Mouse (Mus musculus): ENCODE results near the gene Prdm16. TPM values are rescaled to one million over a fixed set of nuclear protein-coding genes. Genes with fewer than 3 reads are reported as not detected.
A peak's percentile ranks its signal among the peaks of the same experiment; 100 is the strongest.

The Prdm16 gene
- polyA plus RNA-seq, 1 experiment from 2014 or later: 21.8 TPM

DNA sequence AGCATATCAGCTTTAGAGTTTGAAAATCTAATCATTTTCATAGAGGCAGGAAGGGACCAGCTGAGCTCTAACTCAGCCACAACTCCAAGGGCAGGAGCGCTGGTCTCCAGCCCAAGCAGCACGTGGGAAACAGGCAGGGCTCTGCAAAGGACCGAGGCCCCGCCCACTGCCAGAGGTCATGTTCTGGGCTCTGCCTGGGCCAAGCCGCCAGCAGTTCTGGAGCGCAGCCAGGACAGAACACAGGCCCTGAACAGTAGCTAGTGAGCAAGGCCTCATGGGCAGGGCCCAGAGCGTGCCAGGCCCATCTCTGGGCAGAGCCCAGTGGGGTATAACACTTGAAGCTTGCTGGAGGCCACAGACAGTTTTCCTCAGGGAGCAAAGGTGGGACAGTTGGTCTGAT lies 139.7 kb downstream of the Prdm16 start:
- H3K4me2 ChIP-seq: peak overlapping the region; percentile 0; the same call in 1 of the 2 replicates
- H3K36me3 ChIP-seq: no peaks in the 10 kb centered on the region
- no peaks in the 10 kb centered on the region for H3K9me3 ChIP-seq (replicated peaks)
- peaks cover 87% of the 10 kb centered on the region for H3K4me1 ChIP-seq (replicated peaks)
- H3K9ac ChIP-seq: 0 out of 2 replicates have a peak overlapping the region, but pooled peaks have one; percentile 33
- ATAC-seq (ENCODE audit: insufficient number of reproducible peaks, low FRiP score): peak; percentile 85
- H3K4me3 ChIP-seq: no peak overlapping the region
- peak overlapping the region; percentile 77 for H3K27ac ChIP-seq (ENCODE audit: poor library complexity, severe bottlenecking)
- 0 out of 2 replicates have a peak, but pooled peaks cover 9% of the 10 kb centered on the region for H3K27me3 ChIP-seq (replicated peaks)
- 15% methylated on average over 7 of the region's 7 CpGs for WGBS

DNA sequence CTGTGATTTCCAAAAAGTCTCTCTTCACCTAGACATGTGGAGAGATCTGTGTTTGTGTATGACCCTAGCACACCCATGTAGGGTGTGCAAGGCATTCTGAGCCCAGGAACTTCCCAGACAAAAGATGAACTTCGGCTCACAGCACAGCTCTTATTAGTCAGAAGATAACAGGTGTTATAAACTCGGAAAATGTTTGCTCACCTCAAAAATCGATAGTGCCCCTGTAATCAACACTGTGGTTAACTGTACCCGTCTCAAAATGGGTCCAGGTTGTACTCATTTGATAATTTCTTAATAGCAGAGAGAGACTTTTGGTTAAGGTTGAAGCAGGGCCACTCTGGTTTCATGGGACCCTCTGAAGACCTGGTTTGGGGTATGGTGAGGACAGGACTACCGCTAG lies 140.2 kb downstream of the Prdm16 start:
- Histone ChIP-seq H3K4me3 (no peak overlapping the region), H3K4me1 (replicated peaks) (peaks cover 86% of the 10 kb centered on the region), H3K9me3 (replicated peaks) (no peaks in the 10 kb centered on the region), H3K27me3 (replicated peaks) (0 out of 2 replicates have a peak, but pooled peaks cover 7% of the 10 kb centered on the region), H3K4me2 (peak overlapping the region; percentile 0; the same call in 1 of the 2 replicates), H3K27ac (ENCODE audit: poor library complexity, severe bottlenecking) (peak overlapping the region; percentile 77; the same call in 1 of the 2 replicates), H3K36me3 (no peaks in the 10 kb centered on the region), H3K9ac (no peak overlapping the region)
- 75% methylated on average over 5 of the region's 5 CpGs for WGBS
- no peak for ATAC-seq (ENCODE audit: insufficient number of reproducible peaks, low FRiP score)

DNA sequence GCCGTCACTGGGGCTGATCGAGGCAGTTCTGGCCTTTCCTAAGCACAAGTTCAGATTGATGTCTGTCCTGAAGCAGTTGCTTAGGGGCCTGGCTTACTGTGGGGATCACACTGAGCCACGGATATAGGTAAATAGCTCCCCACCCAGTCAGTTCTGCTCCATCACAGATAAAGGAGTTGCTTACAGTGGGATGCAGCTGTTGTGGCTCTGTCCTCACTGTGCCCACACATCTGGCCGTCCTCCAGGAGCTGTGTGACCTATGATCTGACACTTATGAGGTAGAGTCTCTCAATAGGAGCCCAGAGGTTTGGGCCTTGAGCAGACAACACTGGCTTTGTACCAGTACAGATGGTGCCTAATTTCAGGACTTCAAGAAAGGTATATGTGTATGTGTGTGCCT lies 142.7 kb downstream of the Prdm16 start:
- 47% methylated on average over 4 of the region's 4 CpGs for WGBS
- no peak for ATAC-seq (ENCODE audit: insufficient number of reproducible peaks, low FRiP score)
- H3K36me3 ChIP-seq: no peaks in the 10 kb centered on the region
- H3K27ac ChIP-seq (ENCODE audit: poor library complexity, severe bottlenecking): no peak overlapping the region
- peaks cover 86% of the 10 kb centered on the region for H3K4me1 ChIP-seq (replicated peaks)
- H3K4me2 ChIP-seq: no peak overlapping the region
- H3K27me3 ChIP-seq (replicated peaks): 0 out of 2 replicates have a peak, but pooled peaks cover 4% of the 10 kb centered on the region
- no peak overlapping the region for H3K4me3 ChIP-seq
- H3K9ac ChIP-seq: no peak overlapping the region
- H3K9me3 ChIP-seq (replicated peaks): no peaks in the 10 kb centered on the region

DNA sequence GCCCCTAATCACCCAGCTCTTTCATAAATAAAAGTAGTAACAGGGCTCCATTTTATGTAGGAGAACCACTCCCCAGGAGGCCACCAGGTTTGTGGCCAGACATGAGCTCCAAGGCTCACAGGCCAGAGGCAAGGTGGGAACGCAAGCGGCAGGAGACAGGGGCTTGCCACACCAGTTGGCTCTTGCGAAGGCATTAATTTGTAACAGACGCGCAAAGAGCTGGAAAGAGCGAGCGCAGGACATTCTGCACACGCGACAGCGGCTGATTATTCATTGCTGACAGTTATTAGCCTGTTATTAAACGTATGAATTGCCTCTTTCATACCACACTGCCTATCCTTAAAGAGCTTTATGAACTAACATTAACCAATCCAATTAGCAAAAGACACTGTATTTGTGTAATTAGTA lies 144.0 kb downstream of the Prdm16 start:
- Histone ChIP-seq H3K9me3 (replicated peaks) (no peaks in the 10 kb centered on the region), H3K4me1 (replicated peaks) (peaks cover 86% of the 10 kb centered on the region), H3K36me3 (no peaks in the 10 kb centered on the region), H3K4me3 (no peak overlapping the region), H3K4me2 (no peak overlapping the region), H3K27me3 (replicated peaks) (0 out of 2 replicates have a peak, but pooled peaks cover 4% of the 10 kb centered on the region), H3K27ac (ENCODE audit: poor library complexity, severe bottlenecking) (peak overlapping the region; percentile 41; the same call in 1 of the 2 replicates), H3K9ac (peak overlapping the region; percentile 45; the same call in 1 of the 2 replicates)
- 75% methylated on average over 11 of the region's 11 CpGs for WGBS
- no peak for ATAC-seq (ENCODE audit: insufficient number of reproducible peaks, low FRiP score)

DNA sequence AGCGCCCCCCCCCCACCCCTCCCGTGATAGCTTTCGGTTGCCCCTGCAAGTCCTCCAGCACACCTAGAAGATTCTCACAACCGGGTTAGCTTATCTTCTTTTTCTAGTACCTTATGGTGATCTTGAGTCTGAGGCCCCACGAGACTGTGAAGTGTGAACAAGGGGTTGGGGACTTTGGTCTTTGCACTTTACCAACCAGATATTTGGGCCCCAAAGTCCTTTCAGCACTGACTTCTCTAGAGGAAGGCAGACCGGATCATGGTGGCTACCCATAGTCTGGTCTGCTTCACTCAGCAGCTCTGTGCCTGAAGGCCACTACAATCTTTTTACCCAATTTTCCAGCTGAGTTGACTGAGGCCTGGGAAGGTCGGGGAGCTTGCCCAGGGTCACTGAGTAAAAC lies 144.4 kb downstream of the Prdm16 start:
- peaks cover 86% of the 10 kb centered on the region for H3K4me1 ChIP-seq (replicated peaks)
- ATAC-seq (ENCODE audit: insufficient number of reproducible peaks, low FRiP score): no peak
- no peaks in the 10 kb centered on the region for H3K9me3 ChIP-seq (replicated peaks)
- H3K27ac ChIP-seq (ENCODE audit: poor library complexity, severe bottlenecking): peak overlapping the region; percentile 41; the same call in 1 of the 2 replicates
- H3K4me2 ChIP-seq: no peak overlapping the region
- H3K27me3 ChIP-seq (replicated peaks): 0 out of 2 replicates have a peak, but pooled peaks cover 4% of the 10 kb centered on the region
- 34% methylated on average over 7 of the region's 7 CpGs for WGBS
- no peaks in the 10 kb centered on the region for H3K36me3 ChIP-seq
- no peak overlapping the region for H3K9ac ChIP-seq
- H3K4me3 ChIP-seq: no peak overlapping the region

DNA sequence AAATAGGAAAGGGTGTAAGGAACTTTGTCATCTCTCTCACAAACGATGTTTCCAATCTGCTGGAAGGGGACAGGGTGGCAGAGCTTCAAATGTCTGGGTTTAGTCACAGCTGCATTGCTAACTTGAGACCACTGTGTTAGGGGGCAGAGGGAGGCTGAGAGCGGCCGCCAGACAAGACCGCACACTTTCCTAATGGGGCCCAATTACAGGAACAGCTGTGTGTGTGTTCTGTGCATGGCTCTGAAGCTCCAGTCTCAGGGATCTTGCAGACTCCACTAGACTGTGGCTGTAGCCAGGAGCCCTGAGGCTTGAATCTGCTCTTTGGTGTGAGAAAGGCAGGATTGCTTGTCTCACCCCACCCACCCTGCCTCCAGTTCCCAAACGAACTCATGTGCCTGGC lies 148.6 kb downstream of the Prdm16 start:
- Histone ChIP-seq H3K4me3 (no peak overlapping the region), H3K4me1 (replicated peaks) (peaks cover 81% of the 10 kb centered on the region), H3K36me3 (no peaks in the 10 kb centered on the region), H3K27me3 (replicated peaks) (peaks cover 8% of the 10 kb centered on the region; the same call in 1 of the 2 replicates), H3K9me3 (replicated peaks) (no peaks in the 10 kb centered on the region), H3K27ac (ENCODE audit: poor library complexity, severe bottlenecking) (peak overlapping the region; percentile 37), H3K4me2 (no peak overlapping the region), H3K9ac (no peak overlapping the region)
- 28% methylated on average over 5 of the region's 5 CpGs for WGBS
- no peak for ATAC-seq (ENCODE audit: insufficient number of reproducible peaks, low FRiP score)

DNA sequence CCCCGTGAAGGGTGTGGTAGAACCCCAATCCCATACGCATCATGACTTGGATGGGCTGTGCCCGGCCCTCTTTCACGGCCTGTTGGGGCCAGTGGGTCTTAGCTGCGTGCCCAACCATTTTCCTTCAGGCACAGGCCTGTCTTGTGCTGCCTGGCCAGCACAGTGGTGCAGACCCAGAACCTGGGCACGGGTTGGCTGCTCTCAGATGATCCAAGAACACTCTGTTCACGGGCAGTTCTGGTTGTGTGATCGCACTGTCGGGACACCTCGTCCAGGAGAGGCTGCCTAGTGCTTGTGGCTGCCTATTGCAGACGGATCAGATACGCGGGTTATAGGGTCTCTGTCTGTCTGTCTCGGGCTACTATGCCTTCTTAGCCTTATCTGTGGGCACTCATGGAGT lies 154.0 kb downstream of the Prdm16 start:
- Histone ChIP-seq H3K27ac (ENCODE audit: poor library complexity, severe bottlenecking) (no peak overlapping the region), H3K4me1 (replicated peaks) (peaks cover 77% of the 10 kb centered on the region), H3K27me3 (replicated peaks) (peaks cover 8% of the 10 kb centered on the region; the same call in 1 of the 2 replicates), H3K9ac (no peak overlapping the region), H3K4me2 (no peak overlapping the region), H3K36me3 (no peaks in the 10 kb centered on the region), H3K9me3 (replicated peaks) (no peaks in the 10 kb centered on the region), H3K4me3 (no peak overlapping the region)
- ATAC-seq (ENCODE audit: insufficient number of reproducible peaks, low FRiP score): no peak
- WGBS: 74% methylated on average over 14 of the region's 14 CpGs

DNA sequence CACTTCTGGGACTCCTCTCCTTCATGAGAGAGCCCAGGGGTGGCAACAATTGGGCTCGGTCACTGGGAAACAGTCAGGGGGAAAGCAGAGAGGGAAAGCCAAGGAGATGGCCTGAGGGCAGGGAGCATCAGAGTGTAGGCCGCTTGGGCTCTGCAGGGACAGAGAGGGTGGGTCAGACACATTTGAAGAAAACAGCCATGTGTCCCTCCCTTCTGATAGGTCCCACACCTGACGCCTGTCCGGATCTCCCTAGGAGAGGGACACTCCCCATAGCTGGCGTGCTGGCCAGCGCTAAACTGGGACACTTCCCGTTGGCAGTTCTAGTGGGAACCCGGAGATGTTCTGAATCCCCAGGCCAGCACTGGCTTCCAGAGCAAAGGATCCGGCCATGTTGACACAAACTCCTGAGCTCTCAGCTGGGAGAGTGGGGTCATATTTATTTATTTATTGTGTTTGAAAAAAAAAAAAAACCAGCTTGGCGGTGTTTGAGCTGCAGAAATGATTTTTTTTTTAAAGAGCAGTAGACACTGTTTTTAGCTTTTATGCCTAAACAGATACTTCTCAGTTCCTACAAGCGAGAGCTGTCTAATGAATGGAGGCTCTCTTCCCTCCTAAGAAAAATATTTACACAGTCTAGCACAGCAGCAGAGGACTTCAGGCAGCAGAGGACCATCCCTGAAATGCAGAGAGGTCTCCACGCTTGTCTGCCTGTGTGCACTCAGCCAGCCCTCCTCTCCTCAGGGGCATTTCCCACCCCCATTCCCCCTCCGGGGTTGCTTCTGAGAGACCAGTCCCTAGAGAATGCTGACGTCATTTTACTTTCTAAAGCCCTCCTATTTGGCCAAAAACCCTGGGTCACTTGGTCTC lies 154.7 kb downstream of the Prdm16 start:
- Histone ChIP-seq H3K9ac (no peak overlapping the region), H3K9me3 (replicated peaks) (no peaks in the 10 kb centered on the region)
- no peak for ATAC-seq (ENCODE audit: insufficient number of reproducible peaks, low FRiP score)

DNA sequence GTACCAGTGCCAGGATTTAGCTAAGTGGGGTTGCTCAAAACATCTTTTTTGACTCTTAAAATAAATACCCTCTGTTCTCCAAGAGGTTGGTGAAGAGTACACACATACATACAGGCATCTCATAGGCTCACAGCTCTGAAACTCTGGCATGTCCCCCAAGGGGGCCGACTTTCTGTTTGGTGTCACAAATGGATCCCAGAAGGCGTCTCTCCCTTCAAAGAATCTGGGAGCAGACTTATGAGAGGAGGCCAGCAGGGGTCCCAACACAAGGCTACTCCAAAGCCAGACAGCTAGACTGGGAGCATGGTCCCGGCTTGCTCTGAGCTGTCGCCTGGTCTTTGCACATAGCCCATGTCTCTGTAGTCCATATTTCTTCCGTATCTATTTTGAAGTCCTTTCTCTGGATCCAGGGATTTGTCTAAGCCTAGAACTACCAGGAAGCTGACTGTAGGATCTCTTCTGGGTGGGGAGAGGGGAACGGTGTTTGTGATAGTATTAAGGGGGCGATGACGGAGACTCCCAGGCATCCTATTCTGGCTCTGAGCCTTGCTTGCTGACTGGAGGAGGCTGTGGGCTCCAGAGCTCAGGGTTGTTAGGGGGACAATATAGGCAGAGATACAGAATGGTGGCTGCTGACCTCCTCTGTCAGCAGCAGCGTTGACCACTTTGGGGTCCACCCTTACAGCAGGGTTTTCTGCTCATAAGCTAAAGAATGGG lies 156.0 kb downstream of the Prdm16 start:
- WGBS: 44% methylated on average over 9 of the region's 9 CpGs
- no peak overlapping the region for H3K9ac ChIP-seq
- H3K4me2 ChIP-seq: peak overlapping the region; percentile 1; the same call in 1 of the 2 replicates
- no peak for ATAC-seq (ENCODE audit: insufficient number of reproducible peaks, low FRiP score)
- no peak overlapping the region for H3K4me3 ChIP-seq
- H3K9me3 ChIP-seq (replicated peaks): no peaks in the 10 kb centered on the region
- H3K27ac ChIP-seq (ENCODE audit: poor library complexity, severe bottlenecking): peak overlapping the region; percentile 18; the same call in 1 of the 2 replicates
- peaks cover 21% of the 10 kb centered on the region for H3K27me3 ChIP-seq (replicated peaks)
- H3K36me3 ChIP-seq: no peaks in the 10 kb centered on the region
- peaks cover 72% of the 10 kb centered on the region for H3K4me1 ChIP-seq (replicated peaks)

More for the DNA sequence above, 154.7 kb downstream of the Prdm16 start:
- Histone ChIP-seq H3K4me2 (no peak overlapping the region), H3K4me1 (replicated peaks) (peaks cover 72% of the 10 kb centered on the region), H3K36me3 (no peaks in the 10 kb centered on the region), H3K27me3 (replicated peaks) (peaks cover 14% of the 10 kb centered on the region; the same call in 1 of the 2 replicates), H3K27ac (ENCODE audit: poor library complexity, severe bottlenecking) (no peak overlapping the region), H3K4me3 (no peak overlapping the region)
- WGBS: 41% methylated on average over 14 of the region's 14 CpGs

DNA sequence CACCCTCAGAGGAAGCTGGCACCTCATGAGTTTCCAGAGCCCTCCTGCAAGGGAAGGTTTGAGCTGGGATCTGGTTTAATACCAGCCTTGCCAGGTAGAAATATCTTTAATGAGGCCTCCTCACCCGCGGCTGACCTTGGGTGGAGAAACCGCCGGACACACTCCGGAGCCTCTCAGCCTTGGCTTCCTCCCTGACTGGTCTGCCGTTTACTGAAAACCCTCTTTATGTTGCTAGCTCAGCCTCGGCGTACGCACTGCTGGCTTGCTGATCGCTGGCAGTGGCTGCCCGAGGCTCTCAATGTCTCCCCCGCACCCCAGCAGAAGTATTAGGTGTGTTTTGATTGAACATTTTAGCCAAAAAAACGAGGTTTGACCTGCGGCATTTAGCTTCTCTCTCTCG lies 156.5 kb downstream of the Prdm16 start:
- Histone ChIP-seq H3K27ac (ENCODE audit: poor library complexity, severe bottlenecking) (peak overlapping the region; percentile 18), H3K27me3 (replicated peaks) (peaks cover 25% of the 10 kb centered on the region), H3K4me1 (replicated peaks) (peaks cover 69% of the 10 kb centered on the region), H3K36me3 (no peaks in the 10 kb centered on the region), H3K4me3 (no peak overlapping the region), H3K9me3 (replicated peaks) (no peaks in the 10 kb centered on the region), H3K4me2 (no peak overlapping the region), H3K9ac (0 out of 2 replicates have a peak overlapping the region, but pooled peaks have one; percentile 1)
- WGBS: 56% methylated on average over 15 of the region's 15 CpGs
- no peak for ATAC-seq (ENCODE audit: insufficient number of reproducible peaks, low FRiP score)

Measured in heart, embryonic 12.5 days (tissue).